Mouse (Mus musculus) bone marrow macrophage, adult 2 months (primary cell): ENCODE measurements at regions not wholly inside any gene's neighbourhood (a gene's known extent, or its start where the extent isn't known, plus 50 kb on each side); places are given as distances from the start of the nearest gene placed in this dataset.

ENCODE experiments used
- H3K27ac ChIP-seq: 2 replicates; pipeline ENCODE4 v1.5.1; 2012; ENCODE audit warnings: low read depth, low read length; ENCODE audit not compliant: insufficient read depth
- H3K4me1 ChIP-seq: 2 replicates; pipeline ENCODE4 v1.6.1; 2012; ENCODE audit warnings: low read length; ENCODE audit not compliant: control insufficient read depth, insufficient read depth
- H3K4me3 ChIP-seq: 2 replicates; pipeline ENCODE4 v1.5.1; 2012; ENCODE audit warnings: mild to moderate bottlenecking, low read length, moderate library complexity; ENCODE audit not compliant: insufficient read depth
- CTCF ChIP-seq: IDR thresholded peaks from 2 replicates; pipeline ENCODE4 v1.5.1; 2012; ENCODE audit warnings: low read depth, mild to moderate bottlenecking, low read length, moderate library complexity
- POLR2A ChIP-seq: IDR thresholded peaks from 2 replicates; pipeline ENCODE4 v1.6.1; 2012; ENCODE audit warnings: mild to moderate bottlenecking, low read depth, low read length, borderline replicate concordance

- Histone ChIP-seq H3K27ac (no peak overlapping the region), H3K4me1 (no peaks in the 10 kb centered on the region), H3K4me3 (no peak overlapping the region)
- no peak for TF ChIP-seq POLR2A
- TF ChIP-seq CTCF = no peak
Observed at GRCm38 (mm10) chr2:123267036-123267435, 502.0 kb downstream of the Sqor start.

GRCm38 (mm10) chr2:123274866-123275735 is 510.1 kb downstream of the Sqor start:
- no peak for TF ChIP-seq CTCF
- no peak for TF ChIP-seq POLR2A
- H3K4me3 ChIP-seq = no peak overlapping the region
- no peaks in the 10 kb centered on the region for H3K4me1 ChIP-seq
- H3K27ac ChIP-seq = no peak overlapping the region

GRCm38 (mm10) chr2:123275736-123276330 is 510.8 kb downstream of the Sqor start:
- Histone ChIP-seq H3K4me3 (no peak overlapping the region), H3K4me1 (no peaks in the 10 kb centered on the region), H3K27ac (no peak overlapping the region)
- TF ChIP-seq POLR2A (no peak), CTCF (no peak)

- TF ChIP-seq CTCF (no peak), POLR2A (no peak)
- Histone ChIP-seq H3K4me3 (no peak overlapping the region), H3K4me1 (no peaks in the 10 kb centered on the region), H3K27ac (no peak overlapping the region)
Observed at GRCm38 (mm10) chr2:123311554-123312276, 546.7 kb downstream of the Sqor start.

- TF ChIP-seq POLR2A (no peak), CTCF (peak; percentile 38)
- Histone ChIP-seq H3K4me3 (no peak overlapping the region), H3K27ac (no peak overlapping the region), H3K4me1 (no peaks in the 10 kb centered on the region)
Observed at GRCm38 (mm10) chr2:123312277-123312617, 547.2 kb downstream of the Sqor start.

- Histone ChIP-seq H3K4me3 (no peak overlapping the region), H3K4me1 (no peaks in the 10 kb centered on the region), H3K27ac (no peak overlapping the region)
- no peak for TF ChIP-seq CTCF
- no peak for TF ChIP-seq POLR2A
Observed at GRCm38 (mm10) chr2:123320448-123321097, 555.5 kb downstream of the Sqor start.

GRCm38 (mm10) chr2:123323769-123324168 is 558.7 kb downstream of the Sqor start:
- Histone ChIP-seq H3K4me1 (no peaks in the 10 kb centered on the region), H3K27ac (no peak overlapping the region)

GRCm38 (mm10) chr2:123324896-123325295 is 559.9 kb downstream of the Sqor start:
- no peak overlapping the region for H3K27ac ChIP-seq
- H3K4me1 ChIP-seq = no peaks in the 10 kb centered on the region
- H3K4me3 ChIP-seq = no peak overlapping the region
- TF ChIP-seq POLR2A = no peak

More at GRCm38 (mm10) chr2:123323769-123324168, 558.7 kb downstream of the Sqor start:
- TF ChIP-seq POLR2A (no peak), CTCF (no peak)
- H3K4me3 ChIP-seq = no peak overlapping the region

- TF ChIP-seq POLR2A = no peak
- no peak for TF ChIP-seq CTCF
- no peak overlapping the region for H3K27ac ChIP-seq
Observed at GRCm38 (mm10) chr2:123349625-123350346, 584.7 kb downstream of the Sqor start.

More at GRCm38 (mm10) chr2:123349625-123350346, 584.7 kb downstream of the Sqor start:
- Histone ChIP-seq H3K4me1 (no peaks in the 10 kb centered on the region), H3K4me3 (no peak overlapping the region)
